Mouse (Mus musculus) embryonic facial prominence, embryonic 14.5 days (tissue): ENCODE measurements at regions not wholly inside any gene's neighbourhood (a gene's known extent, or its start where the extent isn't known, plus 50 kb on each side); places are given as distances from the start of the nearest gene placed in this dataset.
A peak's percentile ranks its signal among the peaks of the same experiment; 100 is the strongest.

Source experiments
- ATAC-seq: fragments of 200-750 bp; cut with Nextera tagmentation; 2 replicates; pipeline ENCODE4 v1.8.0; 2017; ENCODE audit warnings: low read depth, moderate number of reproducible peaks, moderate TSS enrichment
- DNase-seq: peaks from one replicate; pipeline ENCODE4 v3.0.0-alpha.2; 2015; ENCODE audit warnings: low spot score
- H3K27ac ChIP-seq: fragments of 300-500 bp; sonication (generic); replicated peaks from 2 replicates; pipeline ENCODE4 v1.5.1; 2014; ENCODE audit warnings: low read depth, mild to moderate bottlenecking, low read length, moderate library complexity
- H3K27me3 ChIP-seq: fragments of 300-500 bp; sonication (generic); replicated peaks from 2 replicates; pipeline ENCODE4 v1.6.1; 2014; ENCODE audit warnings: low read length; ENCODE audit not compliant: control insufficient read depth, insufficient read depth
- H3K36me3 ChIP-seq: fragments of 300-500 bp; sonication (generic); 2 replicates; pipeline ENCODE4 v1.6.1; 2014; ENCODE audit warnings: low read length, mixed read lengths; ENCODE audit not compliant: control insufficient read depth, insufficient read depth
- H3K4me1 ChIP-seq: fragments of 300-500 bp; sonication (generic); 2 replicates; pipeline ENCODE4 v1.6.1; 2014; ENCODE audit warnings: antibody characterized with exemption, low read length; ENCODE audit not compliant: control insufficient read depth, insufficient read depth
- H3K4me2 ChIP-seq: fragments of 300-500 bp; sonication (generic); 2 replicates; pipeline ENCODE4 v1.6.1; 2014; ENCODE audit warnings: low read depth, mild to moderate bottlenecking, low read length, moderate library complexity, mixed read lengths
- H3K4me3 ChIP-seq: fragments of 300-500 bp; sonication (generic); 2 replicates; pipeline ENCODE4 v1.5.1; 2014; ENCODE audit warnings: low read depth, mild to moderate bottlenecking, low read length
- H3K9ac ChIP-seq: fragments of 300-500 bp; sonication (generic); 2 replicates; pipeline ENCODE4 v1.6.1; 2014; ENCODE audit warnings: low read depth, mild to moderate bottlenecking, low read length, moderate library complexity, mixed read lengths
- H3K9me3 ChIP-seq: fragments of 300-500 bp; sonication (generic); 2 replicates; pipeline ENCODE4 v1.6.1; 2016; ENCODE audit warnings: low read length; ENCODE audit not compliant: control insufficient read depth
- WGBS: fragments of 180-500 bp; shearing (Covaris S2); extraction: QIAGEN DNeasy Blood & Tissue Kit; methylation state at CpG from one replicate; pipeline ENCODE4 v1.1.7; 2014; 5-methylcytosine and 5-hydroxymethylcytosine counted together

DNA sequence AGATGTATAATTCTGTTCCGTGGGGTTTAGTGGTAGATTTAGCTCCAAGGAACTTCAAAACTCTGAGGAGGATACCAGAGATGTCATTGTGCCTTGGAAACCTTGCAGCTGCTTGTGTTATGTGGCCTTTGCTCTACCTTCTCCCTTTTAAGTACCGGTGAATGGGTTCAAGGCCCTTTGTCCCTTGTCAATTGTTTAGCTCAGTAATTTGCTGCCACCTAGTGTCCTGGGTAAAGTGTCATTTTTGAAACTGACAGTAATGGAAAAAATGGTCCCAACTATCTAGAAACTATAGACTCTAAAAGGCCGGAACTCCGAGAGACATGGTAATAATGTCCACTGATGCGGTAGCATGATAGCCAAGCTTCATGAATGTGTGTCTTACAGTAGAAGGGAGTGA, 90.8 kb upstream of the Phactr1 start:
- Histone ChIP-seq H3K9ac (no peak overlapping the region), H3K27me3 (no peaks in the 10 kb centered on the region), H3K36me3 (no peaks in the 10 kb centered on the region), H3K4me3 (no peak overlapping the region), H3K9me3 (no peaks in the 10 kb centered on the region), H3K4me2 (no peak overlapping the region), H3K27ac (no peak overlapping the region), H3K4me1 (no peaks in the 10 kb centered on the region)
- ATAC-seq (no peak), DNase-seq (no peak)
- WGBS, result 70% methylated on average over 5 of the region's 5 CpGs

DNA sequence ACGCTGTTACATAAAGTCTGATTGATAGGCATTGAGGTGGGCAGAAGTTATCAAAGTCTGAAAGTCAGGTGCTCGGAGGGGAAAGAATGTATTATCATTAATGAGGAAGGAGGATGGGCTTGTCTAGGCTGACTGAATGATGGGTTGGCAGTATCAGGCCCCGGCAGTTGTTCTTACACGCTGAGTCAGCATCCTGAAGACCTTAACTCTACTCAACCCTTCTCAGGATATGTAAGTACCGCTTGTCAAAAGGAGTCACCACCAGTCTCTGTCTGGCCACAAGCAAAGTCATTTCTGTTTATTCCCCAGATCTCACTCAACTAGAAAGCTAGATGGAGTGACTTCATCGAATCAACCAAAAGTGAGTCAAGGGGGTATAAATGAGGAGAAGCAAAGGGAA, 90.0 kb upstream of the Phactr1 start:
- H3K27ac ChIP-seq, result no peak overlapping the region
- H3K4me1 ChIP-seq, result no peaks in the 10 kb centered on the region
- H3K9me3 ChIP-seq, result no peaks in the 10 kb centered on the region
- WGBS, result 88% methylated on average over 6 of the region's 6 CpGs
- no peak for ATAC-seq
- DNase-seq, result no peak
- H3K9ac ChIP-seq, result no peak overlapping the region
- H3K4me2 ChIP-seq, result no peak overlapping the region
- H3K36me3 ChIP-seq, result no peaks in the 10 kb centered on the region
- no peaks in the 10 kb centered on the region for H3K27me3 ChIP-seq
- no peak overlapping the region for H3K4me3 ChIP-seq

DNA sequence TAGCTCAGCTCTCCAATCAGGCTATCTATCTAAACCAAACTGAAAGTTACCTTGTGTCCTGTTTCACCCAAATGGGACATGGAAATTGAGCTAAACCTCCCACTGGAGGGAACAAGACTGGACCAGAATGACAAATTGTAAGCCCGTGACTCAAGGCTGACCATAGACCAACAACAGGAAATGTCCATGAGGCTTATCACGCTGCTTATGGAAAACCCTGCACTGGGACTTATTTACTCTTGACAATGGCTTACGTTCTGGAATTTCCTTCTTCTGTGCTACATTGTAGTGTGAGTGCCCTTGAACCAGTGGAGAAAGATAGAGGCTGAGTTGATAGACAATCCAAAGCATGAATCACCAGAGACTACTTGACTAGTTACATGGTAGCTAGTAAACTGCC, 87.5 kb upstream of the Phactr1 start:
- Histone ChIP-seq H3K4me3 (no peak overlapping the region), H3K27me3 (no peaks in the 10 kb centered on the region), H3K4me1 (no peaks in the 10 kb centered on the region), H3K9ac (no peak overlapping the region), H3K36me3 (no peaks in the 10 kb centered on the region), H3K4me2 (no peak overlapping the region), H3K9me3 (no peaks in the 10 kb centered on the region), H3K27ac (no peak overlapping the region)
- ATAC-seq (no peak), DNase-seq (no peak)
- 82% methylated on average over 3 of the region's 3 CpGs for WGBS

DNA sequence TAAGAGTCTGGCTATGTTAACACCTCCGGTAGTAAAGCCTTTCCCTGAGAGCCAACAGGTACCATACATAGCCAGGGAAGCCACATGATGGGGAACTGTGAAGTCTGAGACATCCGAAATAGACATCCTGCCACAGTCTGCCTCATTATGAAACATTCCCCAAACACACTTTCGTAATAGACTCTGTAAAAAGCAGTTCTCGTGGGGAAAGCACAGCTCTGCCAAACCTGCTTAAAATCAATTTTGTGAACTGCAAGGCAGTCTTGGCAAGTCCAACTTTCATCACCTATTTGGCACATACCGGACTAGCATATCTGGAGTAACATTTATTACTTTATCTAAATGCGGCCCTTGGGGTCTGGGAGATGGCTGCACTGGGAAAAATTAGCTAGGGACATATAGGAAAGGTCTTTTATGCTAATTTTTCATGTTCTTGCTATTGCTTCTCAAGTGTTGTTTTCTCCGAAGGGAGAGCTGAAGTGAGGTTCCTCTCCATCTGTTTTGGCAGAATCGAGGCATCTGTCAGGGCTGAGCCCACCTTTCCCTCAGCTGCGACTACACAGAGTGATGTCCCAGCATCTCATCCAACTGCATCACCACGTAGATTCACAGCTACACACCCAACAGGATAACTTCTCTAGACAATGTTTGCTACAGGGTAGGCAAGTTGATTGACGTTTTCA, 86.8 kb upstream of the Phactr1 start:
- no peak overlapping the region for H3K4me3 ChIP-seq
- H3K27me3 ChIP-seq, result no peaks in the 10 kb centered on the region
- H3K9me3 ChIP-seq, result no peaks in the 10 kb centered on the region
- ATAC-seq (no peak), DNase-seq (no peak)
- WGBS, result 81% methylated on average over 11 of the region's 11 CpGs
- H3K4me2 ChIP-seq, result no peak overlapping the region
- H3K9ac ChIP-seq, result no peak overlapping the region
- no peaks in the 10 kb centered on the region for H3K4me1 ChIP-seq
- H3K36me3 ChIP-seq, result no peaks in the 10 kb centered on the region
- H3K27ac ChIP-seq, result no peak overlapping the region

DNA sequence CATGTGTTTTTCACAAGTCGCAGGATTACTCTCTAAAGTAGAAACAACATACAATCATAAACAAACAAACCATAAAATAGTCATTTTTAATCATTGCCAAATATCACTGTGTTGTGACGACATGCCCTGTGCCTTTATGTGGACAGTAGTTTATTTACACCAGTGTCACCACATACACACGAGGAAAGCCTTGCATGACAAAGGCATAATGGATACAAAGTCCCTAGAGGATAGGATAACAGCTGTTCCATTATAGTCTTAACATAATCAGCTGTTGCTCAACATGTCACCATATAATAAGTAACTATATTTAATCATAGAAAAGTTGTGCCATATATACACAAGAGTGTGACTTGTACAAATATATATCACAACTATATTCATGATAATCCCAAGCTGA, 85.2 kb upstream of the Phactr1 start:
- ATAC-seq, result no peak; the same call in 1 of the 2 replicates
- Histone ChIP-seq H3K36me3 (no peaks in the 10 kb centered on the region), H3K4me2 (no peak overlapping the region), H3K27me3 (no peaks in the 10 kb centered on the region), H3K27ac (no peak overlapping the region), H3K9me3 (no peaks in the 10 kb centered on the region), H3K4me3 (no peak overlapping the region), H3K4me1 (no peaks in the 10 kb centered on the region), H3K9ac (no peak overlapping the region)
- 50% methylated on average over 3 of the region's 3 CpGs for WGBS
- peak; percentile 46 for DNase-seq

DNA sequence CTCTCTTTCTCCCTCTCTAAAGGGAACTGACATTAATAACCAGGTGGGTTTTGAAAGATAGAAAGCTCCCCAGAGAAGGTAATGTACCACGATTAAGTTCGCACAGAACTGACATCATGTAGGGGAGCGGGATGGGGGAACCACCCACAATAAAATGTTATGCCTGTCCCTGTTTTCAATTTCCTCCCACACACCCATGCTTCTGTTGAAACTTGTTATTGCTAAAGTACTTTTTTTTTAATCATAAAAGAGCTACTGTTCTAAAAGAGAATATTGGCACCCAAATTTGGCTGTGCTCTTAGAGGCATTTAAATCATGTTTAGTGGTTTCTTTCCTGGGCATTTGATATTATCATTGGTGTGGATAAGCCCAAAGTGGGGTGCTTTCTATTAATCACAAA, 82.6 kb upstream of the Phactr1 start:
- Histone ChIP-seq H3K9me3 (no peaks in the 10 kb centered on the region), H3K36me3 (no peaks in the 10 kb centered on the region), H3K27ac (no peak overlapping the region), H3K4me1 (no peaks in the 10 kb centered on the region), H3K27me3 (no peaks in the 10 kb centered on the region), H3K4me2 (no peak overlapping the region), H3K4me3 (no peak overlapping the region), H3K9ac (no peak overlapping the region)
- 66% methylated on average over 3 of the region's 3 CpGs for WGBS
- no peak for DNase-seq
- no peak for ATAC-seq

DNA sequence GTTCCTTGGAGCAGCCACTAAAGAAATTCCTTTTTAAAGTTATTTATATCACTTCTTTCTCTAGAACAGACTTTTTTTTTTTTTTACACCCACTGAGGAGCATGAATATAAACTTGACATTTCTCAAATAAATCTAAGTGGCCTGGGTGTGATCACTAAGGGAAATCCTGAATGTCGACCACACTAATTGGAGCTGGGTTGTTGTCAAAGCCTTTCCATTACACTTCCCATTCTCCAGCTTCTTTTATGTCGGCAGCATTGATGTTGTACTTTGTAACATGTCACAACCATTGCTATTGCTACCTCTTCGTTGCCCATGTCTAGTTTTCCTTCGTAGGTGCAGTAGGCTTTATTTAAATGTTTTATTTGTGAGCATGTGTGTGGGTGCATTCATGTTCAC, 77.1 kb upstream of the Phactr1 start:
- no peaks in the 10 kb centered on the region for H3K27me3 ChIP-seq

DNA sequence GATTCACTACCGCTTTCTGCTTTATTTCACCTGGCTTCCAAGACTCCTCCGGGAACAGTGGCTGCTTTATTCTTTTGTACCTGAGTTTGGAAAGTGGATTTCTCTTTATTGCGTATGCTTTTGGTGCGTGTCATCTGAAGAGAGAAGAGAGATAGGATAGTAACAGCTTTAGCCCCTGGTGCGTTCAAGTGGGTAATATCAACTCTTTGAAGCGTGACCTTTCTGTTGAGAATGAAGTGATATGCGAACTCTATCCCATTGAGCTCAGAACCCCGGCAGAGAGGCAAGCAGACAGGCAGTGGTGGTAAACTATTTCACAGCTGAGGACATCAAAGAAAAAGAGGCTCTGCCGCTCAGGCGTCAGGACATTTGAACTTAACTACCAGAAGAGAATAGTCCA, 72.7 kb upstream of the Phactr1 start:
- H3K4me1 ChIP-seq, result no peaks in the 10 kb centered on the region
- WGBS, result 60% methylated on average over 10 of the region's 10 CpGs
- no peaks in the 10 kb centered on the region for H3K27me3 ChIP-seq
- no peak overlapping the region for H3K4me3 ChIP-seq
- ATAC-seq (no peak), DNase-seq (no peak)
- H3K36me3 ChIP-seq, result no peaks in the 10 kb centered on the region
- no peak overlapping the region for H3K9ac ChIP-seq
- H3K4me2 ChIP-seq, result no peak overlapping the region
- no peak overlapping the region for H3K27ac ChIP-seq
- no peaks in the 10 kb centered on the region for H3K9me3 ChIP-seq

More for the DNA sequence above, 77.1 kb upstream of the Phactr1 start:
- Histone ChIP-seq H3K27ac (no peak overlapping the region), H3K9me3 (no peaks in the 10 kb centered on the region), H3K9ac (no peak overlapping the region), H3K36me3 (no peaks in the 10 kb centered on the region), H3K4me3 (no peak overlapping the region), H3K4me2 (no peak overlapping the region), H3K4me1 (no peaks in the 10 kb centered on the region)
- ATAC-seq, result no peak
- DNase-seq, result no peak
- WGBS, result 80% methylated on average over 4 of the region's 4 CpGs

DNA sequence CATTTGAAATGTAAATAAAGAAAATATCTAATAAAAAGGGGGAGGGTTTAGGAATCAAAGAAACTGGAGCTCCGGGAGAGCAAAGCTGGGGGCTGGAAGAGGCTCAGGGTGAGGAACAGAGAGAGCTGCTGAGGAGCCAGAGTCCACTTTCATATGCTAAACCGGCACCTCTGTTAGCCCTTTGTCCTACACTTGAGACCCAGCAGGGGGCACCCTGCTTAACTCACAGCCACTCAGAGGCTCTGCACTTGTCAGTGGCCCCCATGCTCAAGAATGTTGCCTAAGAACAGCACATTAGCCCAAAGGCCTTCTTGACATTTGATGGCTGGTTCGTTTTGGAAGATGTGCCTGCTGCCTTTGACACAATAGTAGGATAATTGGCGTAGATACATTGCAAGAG, 71.5 kb upstream of the Phactr1 start:
- H3K27ac ChIP-seq, result no peak overlapping the region
- no peak for DNase-seq
- H3K4me1 ChIP-seq, result no peaks in the 10 kb centered on the region
- no peak for ATAC-seq
- H3K36me3 ChIP-seq, result no peaks in the 10 kb centered on the region
- H3K4me2 ChIP-seq, result no peak overlapping the region
- no peak overlapping the region for H3K4me3 ChIP-seq
- H3K27me3 ChIP-seq, result no peaks in the 10 kb centered on the region
- no peaks in the 10 kb centered on the region for H3K9me3 ChIP-seq
- no peak overlapping the region for H3K9ac ChIP-seq
- 30% methylated on average over 4 of the region's 4 CpGs for WGBS
